Mouse (Mus musculus) heart, adult 11 months (tissue): ENCODE results near the gene Trp53rkb.

ENCODE experiments used
- DNase-seq: peaks from one replicate; pipeline ENCODE4 v3.0.0; 2022

The Trp53rkb gene

DNA sequence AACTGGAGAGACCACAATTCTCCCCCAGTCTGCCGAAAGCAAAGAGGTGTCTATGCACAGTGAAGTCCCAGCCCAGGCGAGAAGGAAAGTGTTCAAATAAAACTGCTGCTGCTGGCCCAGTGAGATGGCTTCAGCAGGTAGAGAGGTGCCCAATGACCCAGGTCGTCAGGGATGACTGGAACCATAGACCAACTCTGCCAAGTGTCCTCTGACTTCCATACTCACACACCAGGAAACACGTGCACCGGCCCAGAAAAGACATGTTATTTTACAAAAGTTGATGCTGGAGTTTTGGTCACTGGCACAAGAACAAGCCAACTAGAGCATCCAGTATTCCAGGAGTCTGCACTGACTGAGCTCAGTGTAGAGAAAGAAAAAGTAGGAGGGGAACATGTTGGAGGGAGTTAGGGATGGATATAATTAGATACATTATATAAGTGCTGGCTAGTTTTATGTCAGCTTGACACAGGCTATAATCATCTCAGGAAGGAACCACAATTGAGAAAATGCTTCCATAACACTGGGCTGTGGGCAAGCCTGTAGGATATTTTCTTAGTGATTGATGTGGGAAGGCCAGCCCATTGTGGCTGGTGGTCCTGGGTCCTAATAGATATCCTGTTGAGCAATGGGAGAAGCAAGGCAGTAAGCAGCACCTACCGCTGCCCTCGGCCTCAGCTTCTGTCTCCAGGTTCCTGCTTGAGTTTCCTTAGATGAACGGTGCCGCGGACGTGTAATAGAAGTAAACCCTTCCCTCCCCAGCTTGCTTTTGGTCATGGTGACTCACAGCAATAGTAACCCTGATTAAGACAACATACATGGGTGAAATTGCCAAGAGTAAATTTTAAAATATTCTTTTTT, 7.5 kb downstream of the Trp53rkb start:
- DNase-seq, result no peak

- DNase-seq, result no peak
Observed at GRCm38 (mm10) chr2:166800473-166800857, 8.1 kb downstream of the Trp53rkb start.

DNA sequence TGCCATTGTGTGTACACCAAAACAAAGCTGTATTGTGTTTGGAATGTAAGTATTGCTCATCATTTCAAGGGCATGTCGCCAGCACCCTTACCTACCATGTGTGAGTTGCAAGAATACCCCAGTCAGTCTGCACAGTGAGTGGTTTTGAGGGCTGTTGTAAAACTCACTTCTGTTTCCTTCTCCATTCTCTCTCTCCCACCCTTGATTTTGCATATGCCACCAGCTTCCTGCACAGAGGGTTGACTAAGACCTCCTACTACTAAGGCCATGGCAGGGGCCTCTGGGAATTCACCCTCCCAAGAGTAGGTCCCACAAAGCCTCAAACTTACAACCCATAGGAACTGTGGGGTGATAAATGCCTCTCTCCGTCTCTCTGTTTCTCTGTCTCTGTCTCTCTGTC, 9.1 kb downstream of the Trp53rkb start:
- peak; percentile 91 for DNase-seq

- no peak for DNase-seq
Observed at GRCm38 (mm10) chr2:166803298-166803697, 11.0 kb downstream of the Trp53rkb start.

DNA sequence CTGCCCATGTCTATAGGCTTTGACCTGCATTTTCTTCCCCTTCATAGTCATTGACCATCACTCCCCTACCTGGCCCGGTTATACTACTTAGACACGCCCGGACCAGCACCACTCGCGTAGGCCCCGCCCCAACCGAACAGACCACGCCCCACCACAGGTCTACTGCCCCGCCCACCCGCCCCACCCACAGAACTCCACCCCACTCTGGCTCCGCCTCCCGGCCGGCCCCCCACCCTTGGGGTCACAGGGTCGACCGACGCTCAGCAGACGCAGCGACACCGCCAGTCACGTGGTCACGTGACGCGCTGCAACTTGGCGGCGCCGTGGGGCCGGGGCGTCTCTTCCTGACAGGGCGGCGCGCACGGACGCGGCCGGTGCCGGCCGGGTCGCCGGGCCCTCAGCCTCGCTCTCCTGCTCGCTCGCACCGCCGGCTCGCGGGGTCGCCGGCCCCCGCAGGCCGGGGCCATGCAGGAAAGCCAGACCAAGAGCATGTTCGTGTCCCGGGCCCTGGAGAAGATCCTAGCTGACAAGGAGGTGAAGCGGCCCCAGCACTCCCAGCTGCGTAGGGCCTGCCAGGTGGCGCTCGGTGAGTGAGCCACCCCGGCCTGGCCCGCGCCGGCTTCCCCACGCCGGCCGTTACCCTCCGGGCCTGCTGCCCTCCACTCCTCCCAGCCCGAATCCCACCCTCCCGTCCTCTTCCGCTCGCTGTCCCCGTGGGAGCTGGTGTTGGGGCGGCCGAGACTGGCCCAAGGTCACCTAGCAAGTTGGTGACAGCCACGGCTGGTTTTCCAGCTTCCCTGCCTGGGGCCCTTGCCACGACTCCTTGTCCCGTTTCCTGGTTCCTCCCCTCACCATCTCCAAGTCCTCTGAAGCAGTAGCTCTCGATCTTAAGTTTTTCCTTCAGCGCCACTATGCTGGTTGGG, 13.2 kb downstream of the Trp53rkb start, which contains the start of gene Arfgef2:
Gene Arfgef2 (plus strand): TSS at position 339 of the 923 bp plus-strand sequence.
- peak; percentile 99 for DNase-seq

GRCm38 (mm10) chr2:166806173-166806705, 13.9 kb downstream of the Trp53rkb start:
- DNase-seq, result no peak

- DNase-seq, result no peak
Observed at GRCm38 (mm10) chr2:166806813-166807212, 14.5 kb downstream of the Trp53rkb start.

DNA sequence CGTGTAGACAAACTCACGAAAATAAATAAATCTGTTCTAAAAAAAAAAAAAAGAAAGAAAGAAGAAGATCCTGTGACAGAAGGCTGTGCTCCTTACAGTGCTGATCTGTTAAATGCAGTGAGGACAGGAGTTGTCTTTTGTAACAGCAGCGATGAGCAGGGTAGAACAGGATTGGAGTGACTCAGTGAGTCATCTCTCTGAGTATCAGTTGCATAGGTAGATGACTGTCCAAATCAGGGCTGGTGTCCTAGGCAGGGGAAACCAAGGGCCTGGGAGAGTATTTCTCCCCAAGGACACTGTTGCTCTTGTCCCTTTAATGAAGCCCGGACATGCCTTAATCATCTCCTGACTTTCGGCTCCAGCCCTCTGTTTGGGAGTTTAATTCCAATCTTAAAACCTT, 17.2 kb downstream of the Trp53rkb start:
- no peak for DNase-seq

- DNase-seq, result peak; percentile 86
Observed at GRCm38 (mm10) chr2:166810821-166811220, 18.5 kb downstream of the Trp53rkb start.

DNA sequence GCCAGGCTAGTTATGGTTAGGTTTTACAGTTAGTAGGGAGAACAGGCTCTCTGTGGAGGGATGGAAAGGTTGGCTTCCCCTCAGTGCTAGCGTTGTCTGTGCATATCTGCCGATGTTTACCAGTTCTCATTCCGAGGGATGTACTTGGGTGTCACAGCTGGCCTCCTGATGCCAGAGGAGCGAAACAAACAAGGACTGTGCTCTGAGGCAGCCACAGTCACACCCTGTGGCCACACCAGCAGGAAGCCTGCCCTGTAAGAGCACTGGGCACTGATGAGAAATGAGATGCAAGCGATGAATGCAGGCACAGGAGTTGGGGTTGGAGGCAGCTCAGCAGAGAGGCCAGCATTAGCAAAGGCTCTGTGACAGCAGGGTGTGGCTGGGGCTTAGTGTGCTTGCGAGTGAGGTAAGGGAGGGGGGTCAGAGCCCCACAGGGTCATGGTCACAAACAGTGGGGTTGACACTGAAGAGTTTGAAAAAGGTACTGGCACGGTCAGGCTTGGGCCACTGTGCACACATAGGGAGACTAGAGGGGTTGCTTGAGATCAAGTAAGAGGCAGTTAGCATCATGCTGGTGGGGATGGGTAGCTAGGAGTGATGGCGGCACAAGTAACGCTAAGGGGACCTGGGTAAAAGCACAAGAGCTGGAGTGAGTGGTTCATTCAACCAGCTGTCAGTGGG, 26.3 kb downstream of the Trp53rkb start:
- DNase-seq, result no peak

GRCm38 (mm10) chr2:166819849-166820248, 27.5 kb downstream of the Trp53rkb start:
- DNase-seq, result no peak

DNA sequence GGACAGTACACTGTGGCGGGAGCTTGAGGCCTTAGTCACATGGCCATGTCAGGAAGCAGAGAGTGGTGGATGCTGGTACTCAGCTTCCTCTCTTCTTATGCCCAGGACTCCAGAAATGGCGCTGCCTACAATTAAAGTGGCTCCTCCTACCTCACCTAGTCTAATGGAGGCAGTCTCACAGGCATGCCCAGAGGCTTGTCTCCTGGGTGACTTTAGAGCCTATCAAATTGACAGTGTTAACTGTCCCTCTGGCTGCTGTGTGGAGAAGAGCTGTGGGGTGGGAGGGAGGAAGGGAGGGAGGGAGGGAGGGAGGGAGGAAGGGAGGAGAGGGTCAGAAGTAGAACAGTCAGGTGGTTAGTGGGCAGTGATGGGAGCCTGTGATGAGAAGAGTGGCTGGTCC, 28.5 kb downstream of the Trp53rkb start:
- DNase-seq, result no peak

- DNase-seq, result no peak
Observed at GRCm38 (mm10) chr2:166821406-166821805, 29.1 kb downstream of the Trp53rkb start.

GRCm38 (mm10) chr2:166822119-166822826, 29.9 kb downstream of the Trp53rkb start:
- DNase-seq, result peak; percentile 91

DNA sequence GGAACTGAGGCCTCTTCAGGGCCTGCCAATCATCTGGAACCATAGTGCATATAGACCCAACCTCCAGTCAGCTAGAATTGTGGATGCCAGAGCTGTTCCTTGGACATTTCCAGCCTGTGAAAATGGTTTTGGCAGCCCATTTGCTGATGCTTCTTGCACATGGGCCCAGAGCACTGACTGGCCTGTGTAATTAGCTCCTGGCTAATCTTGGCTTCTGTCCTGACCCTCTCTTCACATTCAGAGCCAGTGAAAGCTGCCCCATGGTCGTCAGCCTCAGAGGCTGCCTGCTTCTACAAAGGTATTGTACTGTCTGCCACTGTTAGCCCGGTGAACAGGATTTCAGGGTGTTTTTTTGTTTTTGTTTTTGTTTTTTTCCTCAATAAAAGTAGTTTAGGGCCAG, 30.6 kb downstream of the Trp53rkb start:
- no peak for DNase-seq

DNA sequence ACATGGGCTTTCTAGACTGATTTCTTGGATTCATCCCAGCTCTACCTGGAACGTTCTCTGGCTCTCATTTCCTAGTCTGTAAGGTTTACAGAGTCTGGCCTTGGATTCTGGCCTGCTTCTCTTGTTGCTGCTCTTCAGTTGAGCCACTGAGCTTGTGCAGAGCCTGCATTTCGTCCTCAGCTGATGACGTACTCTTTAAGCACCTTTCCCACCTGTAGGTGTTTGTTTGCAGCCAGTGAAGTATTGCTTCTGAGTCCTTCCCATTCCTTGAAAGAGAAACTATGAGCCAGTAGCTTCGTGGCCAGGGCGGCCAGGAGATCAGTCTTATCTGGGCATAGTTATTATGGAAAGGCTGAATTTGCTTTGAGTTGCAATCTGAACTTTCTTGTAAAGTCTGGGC, 32.1 kb downstream of the Trp53rkb start:
- no peak for DNase-seq

DNA sequence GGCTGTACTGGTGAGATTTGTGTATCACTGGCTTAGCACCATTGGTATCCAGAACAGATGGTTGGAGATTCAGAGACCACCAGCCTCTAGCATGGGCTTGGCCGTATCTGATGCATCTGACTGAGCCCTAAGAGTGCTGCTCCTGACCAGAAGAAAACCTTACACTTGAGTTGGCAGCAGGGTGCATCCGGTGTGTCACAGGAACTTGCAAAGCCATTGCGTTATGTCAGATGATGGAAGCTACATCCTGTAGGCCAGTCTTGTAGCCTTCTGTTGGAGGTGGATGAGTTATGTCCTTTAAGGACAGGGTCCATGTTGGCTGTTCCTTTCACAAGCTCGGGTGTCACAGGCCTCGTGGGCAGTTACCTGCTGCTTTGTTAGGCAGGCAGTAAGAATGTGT, 32.7 kb downstream of the Trp53rkb start:
- peak; percentile 89 for DNase-seq

DNA sequence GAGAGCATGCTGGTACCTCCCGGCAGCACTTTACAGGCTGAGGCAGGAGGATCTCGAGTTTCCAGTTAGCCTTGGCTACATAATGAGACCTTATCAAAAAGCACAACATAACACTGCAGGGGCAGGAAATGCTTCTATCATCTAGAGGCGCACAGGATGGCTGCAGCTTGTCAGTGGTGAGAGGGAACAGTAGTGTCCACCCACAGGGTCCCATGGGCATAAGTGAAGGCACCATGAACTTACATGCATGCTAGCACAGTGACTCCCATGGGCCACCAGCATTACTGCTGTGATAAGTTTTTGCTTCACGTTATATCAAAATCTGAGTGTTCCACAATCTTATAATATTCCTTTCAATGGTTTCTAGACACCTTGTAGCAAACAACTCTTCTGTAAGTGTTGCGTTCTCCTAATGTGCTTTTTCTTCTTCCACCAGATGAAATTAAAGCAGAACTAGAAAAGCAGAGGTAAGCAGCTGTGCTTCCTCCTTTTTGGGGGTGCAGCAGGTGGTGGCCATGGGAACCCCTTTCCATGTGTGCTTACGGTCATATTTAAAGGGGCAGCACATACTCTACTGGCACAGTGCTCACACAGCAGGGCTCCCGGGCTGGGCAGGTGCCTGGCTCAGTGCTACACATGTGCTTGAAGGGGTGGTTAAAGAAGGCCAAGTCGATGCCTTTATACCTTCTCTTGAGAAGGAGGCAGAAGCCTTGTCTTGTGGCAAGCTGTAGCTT, 34.3 kb downstream of the Trp53rkb start:
- no peak for DNase-seq

- DNase-seq, result no peak
Observed at GRCm38 (mm10) chr2:166828306-166828705, 36.0 kb downstream of the Trp53rkb start.

- no peak for DNase-seq
Observed at GRCm38 (mm10) chr2:166830350-166830749, 38.0 kb downstream of the Trp53rkb start.

DNA sequence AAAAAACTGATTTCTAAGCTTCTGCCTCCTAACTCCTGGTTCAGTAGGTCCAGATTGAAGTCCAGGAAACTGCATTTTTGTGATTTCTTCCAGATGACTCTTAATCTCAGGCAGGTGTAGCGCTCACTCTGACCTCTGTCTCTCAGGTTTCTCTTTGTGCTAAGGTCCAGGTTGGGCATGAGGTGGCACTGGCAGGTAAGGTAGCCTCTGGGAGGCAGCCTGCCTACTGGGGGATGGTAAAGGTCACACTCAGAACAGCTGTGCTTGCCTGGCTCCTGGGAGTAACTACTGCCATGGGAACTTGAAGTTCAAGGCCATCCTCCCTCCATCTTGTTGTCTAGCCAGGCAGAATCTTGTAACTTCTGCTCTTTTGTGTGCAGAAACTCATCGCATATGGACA, 41.8 kb downstream of the Trp53rkb start:
- DNase-seq, result no peak
